Mouse (Mus musculus): ENCODE results near the gene Fibp.

GRCm38 (mm10) chr19:5492641-5493040 is 32.2 kb downstream of the Fibp start:
- TF ChIP-seq CTCF (IDR thresholded peaks at IDR 0.05; ENCODE audit: borderline replicate concordance, insufficient read depth, low read depth, low read length) (no peak), POLR2A (IDR thresholded peaks at IDR 0.05; ENCODE audit: borderline replicate concordance, insufficient read depth, low read length) (no peak)
